Mouse (Mus musculus) limb, embryonic 11.5 days (tissue): ENCODE results near the gene Plpp1. TPM values are rescaled to one million over a fixed set of nuclear protein-coding genes. Genes with fewer than 3 reads are reported as not detected.

Source experiments
- ATAC-seq: fragments of 200-750 bp; cut with Nextera tagmentation; 2 replicates; pipeline ENCODE4 v1.8.0; 2017; ENCODE audit warnings: low read depth; ENCODE audit not compliant: insufficient number of reproducible peaks, low FRiP score, low TSS enrichment
- DNase-seq: peaks from one replicate; pipeline ENCODE4 v3.0.0-alpha.2; 2015; ENCODE audit warnings: low spot score
- H3K27ac ChIP-seq: fragments of 300-500 bp; sonication (generic); replicated peaks from 2 replicates; pipeline ENCODE4 v1.5.1; 2014; ENCODE audit warnings: low read depth, mild to moderate bottlenecking, low read length
- H3K27me3 ChIP-seq: fragments of 300-500 bp; sonication (generic); 2 replicates; pipeline ENCODE4 v1.6.1; 2014; ENCODE audit warnings: mild to moderate bottlenecking, low read length, mixed read lengths; ENCODE audit not compliant: control insufficient read depth, insufficient read depth
- H3K36me3 ChIP-seq: fragments of 300-500 bp; sonication (generic); 2 replicates; pipeline ENCODE4 v1.6.1; 2014; ENCODE audit warnings: mild to moderate bottlenecking, low read length, moderate library complexity, mixed read lengths; ENCODE audit not compliant: control insufficient read depth, insufficient read depth
- H3K4me1 ChIP-seq: fragments of 300-500 bp; sonication (generic); 2 replicates; pipeline ENCODE4 v1.6.1; 2014; ENCODE audit warnings: low read length, mixed read lengths; ENCODE audit not compliant: control insufficient read depth, insufficient read depth
- H3K4me2 ChIP-seq: fragments of 300-500 bp; sonication (generic); 2 replicates; pipeline ENCODE4 v1.6.1; 2014; ENCODE audit warnings: low read depth, mild to moderate bottlenecking, moderate library complexity; ENCODE audit not compliant: severe bottlenecking
- H3K4me3 ChIP-seq: fragments of 300-500 bp; sonication (generic); 2 replicates; pipeline ENCODE4 v1.5.1; 2014; ENCODE audit warnings: low read depth, low read length
- H3K9ac ChIP-seq: fragments of 300-500 bp; sonication (generic); 2 replicates; pipeline ENCODE4 v1.6.1; 2014; ENCODE audit warnings: mild to moderate bottlenecking, low read length
- H3K9me3 ChIP-seq: fragments of 300-500 bp; sonication (generic); 2 replicates; pipeline ENCODE4 v1.6.1; 2016; ENCODE audit warnings: low read length; ENCODE audit not compliant: control insufficient read depth
- WGBS: fragments of 180-500 bp; shearing (Covaris S2); extraction: QIAGEN DNeasy Blood & Tissue Kit; methylation state at CpG from one replicate; pipeline ENCODE4 v1.1.7; 2014; 5-methylcytosine and 5-hydroxymethylcytosine counted together
- polyA plus RNA-seq: library from polyadenylated mRNA; unstranded; fragments of >200 nt; fragmentation: Nextera tagmentation; extraction: Ambion mirVana; gene quantifications from 2 replicates; pipeline ENCODE4 v1.2.1, GENCODE M21; 2014

Gene Plpp1
- polyA plus RNA-seq, 1 experiment from 2014 or later: 22.4 TPM

DNA sequence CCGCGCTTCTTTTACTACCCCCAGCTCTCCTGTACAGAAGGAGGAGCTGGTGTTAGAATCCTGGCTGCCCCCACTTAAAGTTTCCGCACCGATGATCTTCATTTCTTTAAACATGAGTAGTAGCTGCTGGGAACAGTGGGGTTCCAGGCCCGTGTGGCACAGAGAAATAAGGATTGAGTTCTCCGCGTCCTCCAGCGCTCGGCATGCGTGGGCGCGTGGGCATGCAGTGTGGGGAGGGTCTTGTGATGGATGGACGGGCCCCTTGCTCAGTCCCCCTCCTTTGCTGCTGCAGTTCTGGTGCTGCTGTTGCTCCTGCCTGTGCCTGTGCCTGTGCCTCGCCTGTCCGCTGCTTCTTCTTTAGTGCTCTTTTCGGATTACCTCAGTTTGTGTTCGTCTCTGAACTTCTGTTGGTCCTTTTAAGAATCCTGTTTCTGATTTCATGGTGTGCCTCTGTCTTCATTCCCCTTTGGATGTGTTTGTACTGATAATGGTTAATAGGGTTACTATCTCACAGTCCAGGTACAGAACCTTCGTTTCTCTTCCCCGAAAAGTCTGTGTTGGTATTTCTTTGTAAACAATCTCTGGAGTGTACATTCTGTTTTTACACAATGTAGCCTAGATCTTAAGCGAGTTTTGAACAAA, 32.8 kb downstream of the Plpp1 start:
- 77% methylated on average over 20 of the region's 20 CpGs for WGBS
- DNase-seq (no peak), ATAC-seq (no peak)
- Histone ChIP-seq H3K4me2 (no peak overlapping the region), H3K9me3 (no peaks in the 10 kb centered on the region), H3K4me1 (peaks cover 4% of the 10 kb centered on the region; the same call in 1 of the 2 replicates), H3K27me3 (no peaks in the 10 kb centered on the region), H3K36me3 (no peaks in the 10 kb centered on the region), H3K9ac (no peak overlapping the region), H3K27ac (no peak overlapping the region), H3K4me3 (no peak overlapping the region)

DNA sequence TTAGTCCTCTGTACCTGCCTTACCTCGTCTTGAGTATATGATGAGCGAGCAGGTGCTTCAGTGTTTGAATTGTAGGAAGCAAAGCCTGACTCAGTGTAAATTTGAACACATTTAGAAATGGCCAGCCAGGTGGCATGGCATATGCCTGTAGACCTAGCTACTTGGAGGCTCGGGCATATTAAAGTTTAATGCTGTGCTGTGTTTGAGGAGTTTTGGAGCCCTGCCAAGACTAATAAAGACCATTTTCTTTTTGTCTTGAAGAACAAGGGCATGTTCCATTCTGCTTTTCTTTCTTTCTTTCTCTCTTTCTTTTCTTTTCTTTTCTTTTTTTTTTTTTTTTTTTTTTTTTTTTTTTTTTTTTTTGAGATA, 33.3 kb downstream of the Plpp1 start:
- H3K9ac ChIP-seq: no peak overlapping the region
- H3K9me3 ChIP-seq: no peaks in the 10 kb centered on the region
- WGBS: 74% methylated on average over 3 of the region's 3 CpGs
- ATAC-seq: no peak
- H3K4me1 ChIP-seq: peaks cover 4% of the 10 kb centered on the region; the same call in 1 of the 2 replicates
- no peak overlapping the region for H3K27ac ChIP-seq
- H3K4me2 ChIP-seq: no peak overlapping the region
- no peak overlapping the region for H3K4me3 ChIP-seq
- no peaks in the 10 kb centered on the region for H3K36me3 ChIP-seq
- no peaks in the 10 kb centered on the region for H3K27me3 ChIP-seq
- DNase-seq: no peak

DNA sequence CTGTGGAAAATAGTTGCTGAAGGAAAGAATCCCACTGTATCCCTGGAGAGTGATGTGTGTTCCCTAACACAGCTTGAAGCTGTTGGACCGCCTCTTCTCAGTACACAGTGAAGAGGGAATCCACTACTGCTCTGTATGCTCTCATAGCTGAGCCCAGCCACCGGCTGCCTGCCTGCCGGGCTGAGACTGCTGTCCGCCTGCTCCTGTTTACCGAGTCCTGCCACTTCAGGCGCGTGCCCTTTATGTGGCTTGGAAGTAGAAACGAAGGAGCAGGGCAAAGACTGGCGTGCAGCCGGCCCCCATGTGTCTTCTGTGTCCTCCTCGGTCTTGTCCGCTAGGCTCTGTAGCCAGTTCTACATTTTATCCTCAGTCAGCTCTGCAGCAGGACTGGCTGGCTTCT, 34.5 kb downstream of the Plpp1 start:
- H3K4me2 ChIP-seq: no peak overlapping the region
- WGBS: 39% methylated on average over 12 of the region's 12 CpGs
- ATAC-seq: no peak
- H3K4me3 ChIP-seq: no peak overlapping the region
- no peak for DNase-seq
- H3K27me3 ChIP-seq: no peaks in the 10 kb centered on the region
- H3K9me3 ChIP-seq: no peaks in the 10 kb centered on the region
- H3K4me1 ChIP-seq: peaks cover 4% of the 10 kb centered on the region; the same call in 1 of the 2 replicates
- no peaks in the 10 kb centered on the region for H3K36me3 ChIP-seq
- no peak overlapping the region for H3K9ac ChIP-seq
- H3K27ac ChIP-seq: no peak overlapping the region

DNA sequence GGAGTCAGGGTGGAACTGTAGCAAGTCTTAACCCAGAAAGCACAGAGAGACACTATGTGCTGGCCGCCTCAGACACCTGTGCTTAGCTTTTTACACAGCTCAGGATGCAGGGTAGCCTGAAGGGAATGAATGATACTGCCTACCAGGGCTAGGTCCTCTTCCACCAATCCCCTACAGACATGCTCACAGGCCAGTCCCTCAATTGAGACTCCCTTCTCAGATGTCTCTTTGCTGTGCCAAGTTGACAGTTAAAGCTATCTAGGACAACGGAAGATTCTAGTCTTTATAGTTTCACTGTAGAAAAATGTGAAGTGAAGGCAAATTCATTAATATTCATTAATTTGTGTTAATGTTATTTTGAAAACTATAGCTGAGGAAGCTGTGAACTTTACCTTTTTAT, 36.4 kb downstream of the Plpp1 start:
- Histone ChIP-seq H3K27ac (no peak overlapping the region), H3K9me3 (no peaks in the 10 kb centered on the region), H3K4me3 (no peak overlapping the region), H3K9ac (no peak overlapping the region), H3K4me1 (peaks cover 4% of the 10 kb centered on the region; the same call in 1 of the 2 replicates), H3K27me3 (no peaks in the 10 kb centered on the region), H3K4me2 (no peak overlapping the region), H3K36me3 (no peaks in the 10 kb centered on the region)
- ATAC-seq: no peak
- WGBS: 84% methylated on average over 2 of the region's 2 CpGs
- no peak for DNase-seq

DNA sequence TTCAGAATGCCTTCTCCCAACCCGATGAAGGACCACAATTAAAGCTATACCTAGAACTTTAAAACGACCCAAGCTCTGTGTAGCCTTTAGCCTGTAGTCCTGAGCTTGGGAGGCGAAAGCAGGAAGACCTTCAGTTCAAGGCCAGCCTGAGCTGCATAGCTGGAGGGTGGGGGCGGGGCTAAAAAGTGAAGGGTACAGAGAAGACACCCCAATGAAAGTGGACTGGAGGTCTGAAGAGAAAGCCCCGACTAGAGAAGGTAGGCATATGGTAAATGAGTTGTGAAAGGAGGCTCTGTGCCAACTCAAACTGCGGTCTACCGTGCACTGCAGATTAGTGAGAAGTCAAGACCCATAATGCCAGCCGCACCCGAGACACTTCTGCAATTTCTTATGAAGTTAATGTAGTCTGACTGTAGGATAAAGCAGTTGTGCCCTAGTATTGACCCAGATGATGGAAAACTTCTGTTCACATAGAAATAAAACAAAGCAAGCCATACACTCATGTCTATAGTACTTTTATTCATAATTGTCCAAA, 37.1 kb downstream of the Plpp1 start:
- Histone ChIP-seq H3K4me1 (peaks cover 4% of the 10 kb centered on the region; the same call in 1 of the 2 replicates), H3K36me3 (no peaks in the 10 kb centered on the region), H3K4me2 (no peak overlapping the region), H3K9ac (no peak overlapping the region), H3K9me3 (no peaks in the 10 kb centered on the region), H3K27me3 (no peaks in the 10 kb centered on the region), H3K4me3 (no peak overlapping the region), H3K27ac (no peak overlapping the region)
- WGBS: 90% methylated on average over 9 of the region's 9 CpGs
- ATAC-seq (no peak), DNase-seq (no peak)

DNA sequence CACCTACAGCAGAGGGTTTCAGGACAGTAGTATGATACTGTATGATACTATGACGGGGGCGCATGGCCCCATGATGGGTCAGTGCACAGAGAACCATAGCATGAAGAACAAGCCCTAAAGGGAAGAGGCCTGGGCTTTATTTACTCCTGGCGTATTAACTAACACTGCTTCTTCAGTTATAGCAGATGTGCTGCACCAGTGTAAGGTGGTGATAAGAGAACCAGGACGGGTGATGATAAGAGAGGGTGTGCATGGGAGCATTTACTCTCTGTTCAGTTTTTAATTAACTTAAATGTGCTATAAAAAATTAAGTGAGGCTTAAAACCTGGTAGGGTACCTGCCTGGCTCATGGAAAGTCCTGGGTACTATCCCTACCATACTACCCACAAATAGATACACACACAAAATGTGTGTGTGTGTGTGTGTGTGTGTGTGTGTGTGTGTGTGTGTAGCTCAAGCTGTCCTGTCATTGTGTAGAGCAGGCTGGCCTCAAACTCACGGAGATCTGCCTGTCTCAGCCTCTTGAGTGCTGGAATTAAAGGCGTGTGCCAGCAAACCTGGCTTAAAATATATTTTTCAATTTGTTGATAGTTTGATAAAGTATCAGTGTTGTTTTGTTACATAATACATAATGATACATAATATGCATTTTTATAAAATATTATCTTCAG, 38.1 kb downstream of the Plpp1 start:
- Histone ChIP-seq H3K9me3 (no peaks in the 10 kb centered on the region), H3K4me1 (no peaks in the 10 kb centered on the region), H3K4me3 (no peak overlapping the region), H3K36me3 (no peaks in the 10 kb centered on the region), H3K27ac (no peak overlapping the region), H3K4me2 (no peak overlapping the region), H3K9ac (no peak overlapping the region), H3K27me3 (no peaks in the 10 kb centered on the region)
- ATAC-seq (no peak), DNase-seq (no peak)
- WGBS: 89% methylated on average over 6 of the region's 6 CpGs

DNA sequence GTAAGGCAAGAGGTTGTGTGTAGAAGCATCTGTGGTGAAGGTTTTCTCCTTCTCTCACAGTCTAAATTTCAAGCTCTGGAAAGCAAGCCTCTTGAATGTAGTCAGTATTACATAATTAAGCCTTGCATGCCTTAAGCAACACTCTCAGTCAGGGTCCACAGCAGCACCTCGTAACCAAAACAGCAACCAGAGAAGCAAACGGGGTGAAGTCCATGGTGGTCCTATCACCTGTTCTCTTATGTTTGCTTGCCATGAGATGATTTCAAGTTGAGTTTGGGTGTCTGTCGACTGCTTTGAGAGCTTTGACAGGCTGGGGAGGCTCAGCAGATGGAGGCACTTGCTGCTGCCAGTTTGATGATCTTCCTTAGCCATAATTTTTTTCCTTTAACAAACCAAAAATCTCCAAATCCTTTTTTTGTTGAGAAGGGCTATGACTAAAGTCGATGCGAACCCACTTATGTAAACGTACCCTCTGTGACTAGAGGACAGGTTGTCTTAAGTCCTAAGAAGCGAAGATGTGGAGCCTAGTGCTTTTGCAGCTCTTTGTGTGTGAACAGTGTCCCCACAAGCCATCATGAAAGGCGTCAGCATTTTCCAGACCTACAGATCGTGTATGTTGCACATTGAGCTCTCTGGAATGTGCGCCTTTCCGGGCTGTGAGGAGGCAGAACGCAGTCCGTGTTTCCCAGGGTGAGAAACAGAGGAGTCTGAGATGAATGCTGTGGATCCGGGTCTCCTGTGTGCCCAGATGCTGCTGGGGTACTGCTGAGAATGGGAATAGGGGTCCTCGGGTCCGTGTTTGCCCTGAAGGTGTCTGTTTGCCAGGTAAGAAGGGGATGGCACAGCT, 39.9 kb downstream of the Plpp1 start:
- Histone ChIP-seq H3K27ac (no peak overlapping the region), H3K36me3 (no peaks in the 10 kb centered on the region), H3K9me3 (no peaks in the 10 kb centered on the region; the same call in 1 of the 2 replicates), H3K27me3 (no peaks in the 10 kb centered on the region), H3K9ac (no peak overlapping the region), H3K4me3 (no peak overlapping the region), H3K4me1 (no peaks in the 10 kb centered on the region), H3K4me2 (no peak overlapping the region)
- DNase-seq (no peak), ATAC-seq (no peak)
- 90% methylated on average over 16 of the region's 16 CpGs for WGBS

DNA sequence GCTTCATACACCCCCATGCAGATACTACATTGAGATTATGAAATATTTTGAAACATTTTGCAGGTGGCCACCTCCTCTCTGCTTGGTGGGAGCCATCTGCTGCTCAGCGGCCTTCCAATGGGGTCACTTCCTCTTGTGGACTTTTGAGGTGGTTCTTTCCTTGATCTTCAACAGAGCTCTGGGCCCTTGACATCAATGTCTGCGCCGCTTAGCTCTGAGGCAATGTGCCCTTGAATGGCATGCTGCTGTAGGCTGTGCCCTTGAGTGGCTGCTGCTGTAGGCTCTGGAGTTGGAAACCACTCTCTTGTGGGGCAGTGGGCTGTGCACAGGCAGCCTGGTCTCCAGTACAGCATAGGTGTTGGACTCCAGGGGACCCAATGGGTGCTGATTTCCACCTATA, 45.3 kb downstream of the Plpp1 start:
- H3K9ac ChIP-seq: no peak overlapping the region
- no peaks in the 10 kb centered on the region; the same call in 1 of the 2 replicates for H3K9me3 ChIP-seq
- ATAC-seq (no peak), DNase-seq (no peak)
- no peak overlapping the region for H3K27ac ChIP-seq
- no peak overlapping the region for H3K4me3 ChIP-seq
- WGBS: 93% methylated on average over 3 of the region's 3 CpGs
- no peaks in the 10 kb centered on the region for H3K36me3 ChIP-seq
- H3K27me3 ChIP-seq: no peaks in the 10 kb centered on the region
- no peaks in the 10 kb centered on the region for H3K4me1 ChIP-seq
- H3K4me2 ChIP-seq: no peak overlapping the region
